Mouse (Mus musculus) stomach, embryonic 15.5 days (tissue): ENCODE measurements around the gene Slc41a1. TPM values are rescaled to one million over a fixed set of nuclear protein-coding genes. Genes with fewer than 3 reads are reported as not detected.

Experiments
- polyA plus RNA-seq: library from polyadenylated mRNA; unstranded; fragments of >200 nt; fragmentation: Nextera tagmentation; extraction: Ambion mirVana; gene quantifications from 2 replicates; pipeline ENCODE4 v1.2.1, GENCODE M21; 2015

Gene Slc41a1
- polyA plus RNA-seq, 1 experiment from 2014 or later = 13.3 TPM

Other genes starting within 250 kb of the Slc41a1 start
- gene Avpr1b, start 228.3 kb upstream of the Slc41a1 start, polyA plus RNA-seq = not detected in 2 replicates
- gene Ctse, start 189.2 kb upstream of the Slc41a1 start, polyA plus RNA-seq = 57.8 and 66.8 TPM in 2 replicates
- 6.8 and 8.6 TPM in 2 replicates for gene Rab7b, start 138.8 kb upstream of the Slc41a1 start, polyA plus RNA-seq
- gene Slc26a9, start 83.5 kb upstream of the Slc41a1 start, polyA plus RNA-seq = 5.1 and 7.6 TPM in 2 replicates
- gene Pm20d1, start 30.1 kb upstream of the Slc41a1 start, polyA plus RNA-seq = 2.6 and 3.5 TPM in 2 replicates
- gene Rab29, start 39.7 kb downstream of the Slc41a1 start, polyA plus RNA-seq = 25.0 and 26.5 TPM in 2 replicates
- 65.0 and 71.6 TPM in 2 replicates for gene Nucks1, start 83.0 kb downstream of the Slc41a1 start, polyA plus RNA-seq
- gene Slc45a3, start 135.5 kb downstream of the Slc41a1 start, polyA plus RNA-seq = 5.5 and 6.0 TPM in 2 replicates
- 20.4 and 24.4 TPM in 2 replicates for gene Elk4, start 180.1 kb downstream of the Slc41a1 start, polyA plus RNA-seq
- 9.8 and 11.9 TPM in 2 replicates for gene Mfsd4a, start 240.6 kb downstream of the Slc41a1 start, polyA plus RNA-seq